Mouse (Mus musculus) lung, adult 18-20 months (tissue): ENCODE measurements around the gene Ino80d.

ENCODE experiments used
- DNase-seq, 2 experiments: peaks; one replicate each; pipeline ENCODE4 v3.0.0; 2022; ENCODE audit warnings: mixed read lengths in 2 of 2

Ino80d gene

DNA sequence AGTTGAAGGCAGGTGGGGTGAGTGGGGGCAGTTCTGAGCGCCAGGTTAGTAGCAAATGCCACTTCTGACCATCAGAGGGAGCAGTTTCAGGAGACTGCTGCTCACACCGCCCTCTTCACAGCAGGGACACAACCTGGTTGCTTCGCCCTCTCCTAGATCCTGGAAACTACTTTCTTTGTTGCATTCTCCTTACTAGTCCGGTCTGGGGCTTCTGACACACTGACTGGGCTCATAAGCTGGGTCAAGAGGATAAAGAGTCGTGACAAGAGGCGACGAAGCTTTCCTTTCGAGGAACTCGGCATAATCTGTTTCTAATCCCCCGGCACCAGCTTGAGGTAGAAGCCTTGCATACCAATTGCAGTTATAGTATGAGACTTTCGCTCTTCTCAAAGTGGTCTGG lies 129.9 kb downstream of the Ino80d start:
- DNase-seq = peak; percentile 40 to 46

DNA sequence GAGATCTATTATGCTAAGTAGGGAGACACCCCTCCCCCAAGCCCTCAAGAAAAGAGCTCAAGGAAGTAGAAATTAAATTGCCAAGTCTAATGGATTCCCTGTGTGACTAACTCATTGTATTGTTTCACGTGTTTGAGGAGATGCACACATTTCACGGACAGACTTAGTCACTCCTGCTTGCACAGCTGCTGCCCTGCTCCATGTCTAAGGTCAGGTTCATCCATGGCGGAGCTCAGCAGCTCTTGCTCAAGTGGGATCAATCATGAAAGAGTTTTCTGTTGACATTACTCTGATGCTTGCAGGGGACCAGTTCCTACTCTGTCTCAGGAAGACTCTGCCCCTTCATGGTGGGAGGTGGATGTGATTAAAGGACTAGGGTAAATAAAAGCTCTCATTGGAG lies 137.7 kb downstream of the Ino80d start:
- no peak for DNase-seq

DNA sequence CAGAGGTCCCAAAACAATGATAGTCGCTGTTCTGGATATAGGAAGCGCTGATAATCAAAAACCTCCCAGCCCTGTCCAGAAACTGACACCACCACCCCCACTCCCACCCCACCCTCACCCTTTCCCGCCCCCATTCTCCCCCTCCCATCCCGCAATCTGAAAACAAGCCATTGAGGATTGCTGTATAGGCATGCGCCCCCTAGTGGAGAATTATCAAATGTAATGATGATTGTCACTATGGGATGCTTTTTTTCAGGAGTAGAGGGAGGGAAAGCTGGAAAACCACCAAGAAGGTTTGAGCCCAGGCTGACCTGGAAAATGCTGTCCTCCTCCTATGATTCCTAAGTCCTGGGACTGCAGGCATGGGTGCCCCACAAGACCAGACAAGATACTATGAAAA lies 147.6 kb downstream of the Ino80d start:
- DNase-seq = no peak

DNA sequence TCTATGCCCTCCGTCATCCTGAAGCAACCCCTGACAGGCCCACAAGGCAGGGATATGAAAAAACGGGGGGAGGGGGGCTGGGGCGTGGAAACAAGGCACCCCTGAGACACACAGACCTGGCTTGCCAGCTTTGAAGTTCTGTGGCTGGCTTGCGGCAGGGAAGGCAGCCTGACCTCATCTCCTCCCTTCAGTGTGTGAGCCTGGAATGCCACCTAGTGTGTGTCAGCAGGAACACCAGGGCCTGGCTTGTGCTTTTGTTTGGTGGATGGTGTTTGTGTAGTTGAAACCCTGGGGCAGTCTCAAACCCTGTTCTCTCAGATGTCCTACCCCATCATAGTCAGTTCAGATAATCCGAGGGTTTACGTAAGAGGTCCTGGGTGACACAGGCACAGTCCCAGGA lies 150.2 kb downstream of the Ino80d start:
- DNase-seq = peak; percentile 61 to 67

DNA sequence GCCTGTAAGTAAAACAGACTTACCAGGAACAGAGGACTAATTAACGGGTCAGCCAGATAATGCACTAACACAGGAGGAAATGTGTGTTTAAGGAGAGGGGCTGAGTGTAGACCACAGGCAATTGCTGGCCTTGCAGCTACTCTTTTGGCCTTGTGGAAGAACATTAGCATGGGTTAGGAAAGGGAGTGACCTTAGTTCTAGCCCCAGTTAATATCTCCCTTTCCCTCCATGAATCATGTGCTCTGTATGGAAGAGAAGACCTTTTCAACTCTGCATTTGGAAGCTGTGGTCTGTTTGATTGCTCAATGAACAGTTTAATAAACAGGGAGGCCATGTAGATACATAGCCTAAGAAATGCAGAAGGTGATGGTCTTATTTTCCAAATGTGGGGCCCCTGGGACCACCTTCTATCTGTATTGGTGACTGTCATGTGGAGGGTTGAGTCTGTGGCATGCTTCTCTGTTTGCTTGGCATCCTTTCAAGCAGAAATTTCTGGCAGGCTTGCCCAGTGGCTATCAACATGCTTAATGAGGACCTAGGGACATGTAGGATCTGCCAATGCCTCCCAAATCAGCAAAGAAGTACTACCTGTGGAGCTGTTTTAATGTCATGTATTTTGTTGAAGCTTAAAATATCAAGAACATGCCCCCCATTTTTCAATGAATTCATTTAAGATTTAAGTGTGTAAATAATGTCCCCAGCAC lies 157.4 kb downstream of the Ino80d start:
- no peak for DNase-seq

DNA sequence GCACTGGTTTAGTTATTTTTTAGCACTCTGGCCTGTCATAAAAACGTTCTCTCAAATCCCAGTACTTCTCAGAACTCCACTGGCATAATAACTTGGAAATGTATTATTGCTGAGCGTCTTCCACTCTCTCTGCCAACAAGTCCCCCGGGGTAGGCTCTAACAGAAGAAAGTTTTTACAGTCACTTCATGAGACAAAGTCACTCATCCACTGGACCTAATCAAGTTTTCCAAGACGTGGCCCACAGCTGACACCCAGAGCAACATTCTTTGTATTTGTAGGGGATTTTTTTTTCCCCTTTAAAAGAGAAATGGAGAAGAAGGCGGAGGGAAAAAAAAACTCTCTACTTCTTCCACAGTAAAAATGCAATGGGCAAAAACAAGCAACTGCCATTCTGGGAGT lies 157.9 kb downstream of the Ino80d start:
- DNase-seq = no peak

DNA sequence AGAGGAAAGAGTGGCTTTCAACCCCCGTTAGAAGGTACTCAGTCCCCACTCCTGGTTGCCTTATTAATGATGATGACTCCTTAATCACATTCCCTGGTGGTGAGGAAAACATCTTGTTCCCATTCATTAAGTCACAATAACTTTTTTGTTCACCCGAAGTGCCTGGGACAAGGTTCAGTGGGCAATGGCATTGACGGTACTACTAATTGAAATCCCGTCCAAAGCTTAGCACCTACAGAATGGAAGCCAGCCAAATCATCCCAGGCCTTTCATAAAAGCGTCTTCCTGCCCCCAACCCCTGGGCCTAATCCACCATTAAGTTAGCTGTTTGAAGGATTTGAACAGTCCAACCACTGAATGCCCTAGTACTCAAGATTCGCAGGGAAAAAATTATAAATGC lies 159.1 kb downstream of the Ino80d start:
- no peak for DNase-seq

DNA sequence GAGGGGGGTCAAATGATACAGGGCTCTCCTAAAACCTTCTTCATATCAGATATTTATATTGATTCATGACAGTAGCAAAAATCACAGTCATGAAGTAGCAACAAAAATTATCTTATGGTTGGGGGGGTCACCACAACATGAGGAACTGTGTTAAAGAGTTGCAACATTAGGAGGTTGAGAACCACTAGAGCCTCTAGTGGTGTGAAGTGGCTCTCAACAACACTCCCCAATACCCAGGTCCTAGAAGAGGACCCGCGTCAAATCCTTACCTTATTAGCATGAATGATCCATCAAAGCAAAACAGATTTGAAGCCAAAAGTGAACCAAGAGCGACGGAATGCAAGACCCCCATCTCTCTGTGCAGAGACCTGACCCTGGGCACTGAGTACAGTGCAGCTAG lies 161.4 kb downstream of the Ino80d start:
- DNase-seq = peak; percentile 20 to 62

DNA sequence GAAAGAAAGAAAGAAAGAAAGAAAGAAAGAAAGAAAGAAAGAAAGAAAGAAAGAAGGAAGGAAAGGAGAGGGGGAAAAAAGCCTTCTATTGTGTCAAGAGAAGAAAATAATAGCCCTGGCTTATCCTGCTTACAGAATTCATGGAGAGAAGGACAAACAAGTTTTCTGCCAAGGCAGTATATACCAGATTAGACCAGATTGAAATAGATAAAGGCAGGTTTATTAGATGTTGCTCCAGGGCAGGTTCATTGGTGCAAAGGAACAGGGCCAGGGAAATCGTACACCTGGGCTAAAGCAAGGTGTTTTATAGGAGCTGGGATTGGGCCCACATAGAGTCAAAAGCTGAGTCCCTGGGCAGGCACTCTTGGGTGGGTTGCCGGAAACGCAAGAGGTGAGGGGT lies 162.1 kb downstream of the Ino80d start:
- DNase-seq = no peak

DNA sequence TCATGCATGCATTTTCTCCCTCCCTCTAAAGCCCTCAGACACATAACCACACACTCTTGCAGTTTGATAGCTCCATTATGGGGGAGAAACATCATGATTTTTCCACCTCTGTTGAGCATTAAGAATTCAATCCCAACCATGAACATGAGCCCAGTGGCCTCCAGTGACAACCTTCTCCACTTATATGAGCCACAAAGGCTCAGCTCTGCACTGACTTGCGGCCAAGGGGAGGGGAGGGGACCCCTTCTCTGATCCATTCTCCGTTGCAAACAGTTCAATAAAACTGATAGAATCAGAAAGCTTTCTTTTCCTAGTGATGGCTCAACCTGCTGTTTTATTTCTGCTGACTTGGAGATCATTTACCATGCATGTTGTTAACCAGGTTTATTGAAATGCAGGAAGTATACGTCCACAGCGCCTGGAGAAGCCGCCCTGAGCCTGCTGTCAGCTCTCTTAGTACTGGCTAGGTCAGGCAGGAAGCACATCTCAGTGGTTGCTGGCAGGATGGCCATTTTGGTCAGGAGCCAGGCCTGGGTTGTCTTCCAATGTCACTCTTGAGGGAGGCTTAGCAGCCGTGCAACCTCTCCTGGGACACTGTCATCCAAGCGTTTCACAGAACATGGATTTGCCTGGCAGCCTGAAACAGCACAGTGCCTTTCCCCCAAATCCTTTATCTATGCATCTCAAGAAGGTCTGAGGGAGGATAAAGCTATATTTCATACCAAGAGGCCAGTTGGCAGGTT lies 163.2 kb downstream of the Ino80d start:
- DNase-seq = no peak

DNA sequence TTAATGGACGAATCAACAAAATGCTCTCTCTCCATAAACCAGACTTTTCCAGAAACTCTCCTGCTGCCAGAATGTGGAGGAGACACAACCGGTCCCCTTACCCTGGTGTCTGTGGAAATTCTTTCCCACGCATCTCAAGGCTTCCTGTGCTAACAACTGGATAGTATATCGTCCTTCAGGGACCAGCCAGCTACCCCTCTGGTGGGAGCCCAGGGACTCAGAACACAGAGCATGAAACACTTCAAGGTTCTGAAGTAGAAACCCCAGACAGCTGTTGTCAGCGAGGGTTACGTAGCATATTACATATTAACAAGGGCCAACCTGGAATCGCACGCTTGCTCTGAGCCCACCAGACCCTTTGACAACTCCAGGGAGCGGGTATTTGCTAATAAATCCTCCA lies 163.9 kb downstream of the Ino80d start:
- no peak for DNase-seq

DNA sequence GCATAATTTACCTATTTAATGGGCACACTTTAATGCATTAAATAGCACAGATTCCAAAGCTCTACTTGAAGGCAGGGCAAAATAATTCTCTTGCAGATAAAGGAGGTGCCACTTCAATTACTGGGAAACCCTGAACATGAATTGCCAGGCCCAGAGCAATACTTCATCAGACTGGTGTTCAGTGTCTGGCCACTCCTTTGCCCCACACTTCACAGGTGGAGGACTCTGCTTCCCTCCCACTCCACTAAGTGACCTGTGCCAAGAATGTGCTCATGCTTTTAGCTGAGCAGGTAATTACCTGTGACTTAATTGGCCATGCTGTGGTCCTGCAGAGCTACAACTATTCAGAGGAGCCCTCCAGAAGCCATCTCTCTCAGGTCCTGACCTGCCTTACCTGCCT lies 166.7 kb downstream of the Ino80d start:
- DNase-seq = peak; percentile 72 to 76

DNA sequence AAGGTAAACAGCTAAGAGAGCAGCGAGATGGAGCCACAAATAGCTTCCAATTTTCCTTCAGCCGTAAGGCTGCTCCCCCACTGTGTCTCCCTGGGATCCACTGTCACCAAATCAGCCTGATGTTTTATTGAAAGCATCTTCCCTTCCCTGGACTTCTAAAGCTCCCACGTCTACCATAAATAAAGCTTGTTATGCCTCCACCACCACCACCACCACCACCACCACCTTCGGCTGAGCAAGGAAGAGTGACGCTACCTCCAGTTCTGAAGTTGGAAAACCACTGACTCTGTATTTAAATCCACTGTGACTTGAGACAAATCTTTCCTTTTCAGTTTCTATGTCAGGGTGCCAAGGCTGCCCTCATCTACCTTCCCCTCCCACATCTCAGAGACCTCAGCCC lies 167.5 kb downstream of the Ino80d start:
- DNase-seq = no peak

DNA sequence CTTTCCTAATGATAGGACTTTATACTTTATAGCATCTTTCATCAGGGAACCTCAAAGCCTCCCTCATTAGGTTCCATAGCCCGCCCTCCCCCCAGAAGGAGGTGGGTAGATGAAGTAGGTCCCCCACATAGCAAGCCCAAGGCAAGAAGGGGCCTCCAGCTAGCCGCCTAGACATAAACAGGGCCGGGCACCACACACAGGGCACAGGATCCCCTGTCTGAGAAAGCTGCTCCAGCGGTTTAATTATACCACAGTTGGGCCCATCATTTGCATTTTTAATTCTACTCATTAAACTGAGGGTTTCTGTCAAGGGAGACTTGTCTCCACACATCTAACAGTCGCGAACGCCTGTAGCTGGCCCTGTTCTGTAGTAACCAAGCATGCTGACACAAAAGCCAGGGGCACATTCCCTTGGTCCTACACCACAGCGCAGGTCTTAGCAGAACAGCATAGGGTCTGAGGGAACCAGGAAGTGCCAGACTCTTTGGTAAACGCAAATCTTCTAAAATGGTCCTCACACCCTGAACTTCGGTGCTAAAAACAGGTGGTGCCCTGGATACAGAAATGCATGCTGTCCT lies 179.6 kb downstream of the Ino80d start:
- no peak for DNase-seq

DNA sequence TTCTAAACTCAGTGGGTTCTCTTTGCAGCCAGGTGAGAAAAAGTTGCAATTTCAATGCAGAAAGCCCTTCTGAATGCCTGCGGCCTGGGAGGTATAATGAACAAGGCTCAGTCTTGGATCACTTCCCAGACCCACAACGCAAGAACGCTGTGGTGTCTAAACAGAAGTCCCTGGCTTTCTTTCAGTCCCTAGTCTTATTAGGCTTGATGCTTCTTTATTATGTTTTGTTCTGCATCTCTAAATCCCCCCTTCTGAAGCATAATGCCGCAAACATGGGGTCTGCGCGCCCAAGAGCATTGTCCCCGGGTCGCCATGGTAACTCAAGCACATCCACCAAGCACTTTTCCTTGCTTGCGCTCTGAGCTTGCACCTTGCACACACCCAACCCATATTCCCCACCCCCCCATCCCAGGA lies 180.4 kb downstream of the Ino80d start:
- DNase-seq = peak; percentile 36 to 60

DNA sequence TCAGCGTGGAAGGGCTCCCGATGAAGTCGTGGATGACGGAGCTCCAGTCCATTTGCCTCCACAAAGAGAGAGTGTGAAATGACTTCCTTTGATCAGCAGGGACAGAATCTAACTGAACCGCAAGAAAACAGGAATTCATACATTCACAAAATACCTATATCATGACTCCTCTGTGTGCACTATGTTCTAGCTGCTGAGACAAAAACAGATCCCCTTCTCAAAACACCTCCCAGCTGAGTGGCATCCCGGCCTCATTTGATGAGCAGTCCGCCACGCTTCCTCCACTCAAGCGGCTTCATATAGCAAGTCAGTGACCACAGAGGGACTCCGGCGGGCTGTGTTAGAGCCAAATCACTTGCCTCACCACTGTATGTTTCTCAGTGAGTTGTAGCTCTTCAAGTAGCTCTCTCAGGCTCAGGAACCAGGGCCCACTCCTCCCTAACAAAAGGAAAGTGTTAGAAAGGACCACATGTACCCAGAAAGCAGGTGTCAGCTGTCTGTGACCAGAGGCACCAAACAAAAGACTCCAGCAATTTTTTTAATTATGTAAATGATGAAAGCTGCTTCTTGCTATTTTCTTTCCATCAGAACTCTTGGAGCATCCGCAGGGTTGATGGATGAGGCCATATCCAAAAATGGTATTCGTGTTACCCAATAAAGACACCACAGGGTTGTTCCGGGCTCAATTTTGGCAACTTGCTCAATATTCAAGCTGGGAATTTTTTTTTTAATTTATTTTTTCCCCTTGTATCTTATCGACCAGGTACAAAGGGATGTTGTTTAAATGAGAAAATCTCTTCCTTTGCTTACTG lies 181.0 kb downstream of the Ino80d start:
- no peak for DNase-seq

DNA sequence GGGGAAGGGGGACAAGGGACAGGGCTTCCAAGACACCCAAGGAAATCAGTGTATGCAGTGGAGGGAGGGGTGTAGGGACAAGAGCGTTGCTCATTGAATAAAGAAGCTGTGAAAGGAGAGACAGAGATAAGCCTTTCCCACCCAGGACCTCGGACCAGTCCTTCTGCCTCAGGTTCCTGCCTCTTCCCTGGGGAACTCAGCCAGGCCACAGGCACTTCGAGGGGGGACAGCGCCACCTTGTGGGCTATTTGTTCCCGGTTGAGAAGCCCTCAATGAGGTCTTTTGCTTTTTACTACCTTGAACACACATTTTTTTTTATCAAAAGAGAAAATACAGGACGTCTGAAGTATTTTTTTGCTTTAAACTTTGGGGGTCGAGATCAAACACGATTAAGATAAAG lies 185.0 kb downstream of the Ino80d start:
- peak; percentile 71 to 80 for DNase-seq

DNA sequence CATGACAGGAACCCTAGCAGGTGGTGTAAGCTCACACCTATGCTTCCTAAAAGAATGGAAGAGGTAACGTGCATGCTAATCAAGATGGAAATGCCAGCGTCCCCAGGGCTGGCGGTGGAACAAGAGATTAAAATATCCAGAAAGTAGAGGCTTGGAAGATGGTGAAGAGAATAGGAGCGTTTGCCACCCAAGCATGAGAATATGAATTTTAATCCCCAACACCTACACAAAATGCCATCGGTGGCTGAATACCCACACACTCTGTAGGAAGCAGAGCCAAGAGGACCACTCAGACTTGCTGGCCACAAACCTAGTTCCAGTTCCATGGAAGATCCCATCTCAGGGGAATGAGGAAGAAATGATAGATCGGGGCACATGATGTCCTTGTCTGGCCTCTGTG lies 195.2 kb downstream of the Ino80d start:
- DNase-seq = no peak

DNA sequence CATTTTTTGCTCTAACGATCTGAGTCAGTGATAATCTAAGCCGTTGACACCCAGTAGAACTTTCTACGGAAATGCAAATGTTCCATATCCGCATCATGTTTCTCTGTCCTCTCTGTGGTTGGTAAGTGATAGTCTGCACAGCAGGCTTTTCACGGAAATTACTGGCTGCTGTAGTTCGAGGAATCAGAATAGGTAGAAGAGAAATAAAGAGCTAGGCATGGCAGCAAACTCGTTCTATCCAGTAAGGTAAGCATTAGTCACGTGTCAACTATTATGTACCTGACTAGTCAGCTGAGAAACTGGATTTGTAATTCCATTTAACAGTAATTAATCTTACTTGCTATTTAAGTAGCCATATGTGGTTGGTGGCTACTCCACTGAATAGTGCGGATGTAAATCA lies 197.9 kb downstream of the Ino80d start:
- DNase-seq = no peak

DNA sequence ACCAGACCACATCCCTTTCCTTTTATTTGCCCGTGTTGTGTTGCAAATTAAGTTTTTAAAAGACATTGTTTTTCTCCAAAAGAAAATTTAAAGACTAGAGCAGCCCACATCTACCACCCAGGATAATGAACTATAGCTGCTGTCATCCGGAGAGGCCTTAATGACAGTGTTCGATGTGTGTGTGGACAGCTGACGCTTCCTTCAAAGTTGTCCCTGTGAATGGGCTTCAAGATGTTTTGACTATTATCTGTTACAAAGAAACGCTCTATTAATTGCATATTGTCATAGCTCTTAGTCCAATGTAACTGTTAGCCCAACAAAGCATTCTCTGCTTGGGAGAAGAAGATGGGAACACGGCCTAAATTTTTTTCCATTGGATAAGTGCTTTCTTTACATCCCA lies 200.0 kb downstream of the Ino80d start:
- DNase-seq = no peak

DNA sequence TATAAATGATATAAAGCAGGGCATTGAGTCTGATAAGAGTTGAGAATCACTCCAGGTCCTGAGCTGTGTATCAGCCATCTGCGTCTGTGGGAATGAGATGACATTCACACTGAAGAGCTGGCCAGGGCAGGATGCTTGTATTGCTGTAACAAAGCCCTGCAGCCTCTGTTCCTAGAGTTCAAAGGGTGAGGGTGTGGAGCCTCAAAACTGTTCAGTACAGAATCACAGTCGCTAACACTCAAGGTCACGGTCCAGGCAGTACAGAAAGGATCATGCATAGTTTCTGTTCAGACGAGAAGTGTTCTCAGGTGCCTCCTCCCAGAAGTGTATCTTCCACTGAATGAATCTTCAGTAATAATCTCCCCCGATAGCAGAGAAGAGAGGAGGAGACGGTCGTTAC lies 203.0 kb downstream of the Ino80d start:
- DNase-seq = no peak

DNA sequence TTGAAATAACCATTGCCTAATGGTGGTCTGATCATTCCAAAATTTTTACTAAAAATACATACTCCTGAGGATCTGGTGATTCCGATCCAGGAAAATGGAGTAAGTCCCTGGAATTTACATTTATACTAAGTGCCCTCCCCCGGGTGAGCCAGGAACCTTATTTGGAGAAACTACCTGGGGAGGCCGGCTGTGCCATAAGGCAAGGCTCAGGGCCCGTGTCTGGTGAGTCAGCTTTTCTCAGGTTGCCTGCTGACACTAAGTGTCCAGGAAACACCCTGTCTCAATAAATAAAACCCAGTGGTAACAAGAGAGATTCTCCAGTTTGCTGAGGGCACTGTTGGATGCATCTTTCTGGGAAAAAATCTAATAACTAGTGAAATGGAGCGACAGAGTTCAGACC lies 205.3 kb downstream of the Ino80d start:
- DNase-seq = no peak

DNA sequence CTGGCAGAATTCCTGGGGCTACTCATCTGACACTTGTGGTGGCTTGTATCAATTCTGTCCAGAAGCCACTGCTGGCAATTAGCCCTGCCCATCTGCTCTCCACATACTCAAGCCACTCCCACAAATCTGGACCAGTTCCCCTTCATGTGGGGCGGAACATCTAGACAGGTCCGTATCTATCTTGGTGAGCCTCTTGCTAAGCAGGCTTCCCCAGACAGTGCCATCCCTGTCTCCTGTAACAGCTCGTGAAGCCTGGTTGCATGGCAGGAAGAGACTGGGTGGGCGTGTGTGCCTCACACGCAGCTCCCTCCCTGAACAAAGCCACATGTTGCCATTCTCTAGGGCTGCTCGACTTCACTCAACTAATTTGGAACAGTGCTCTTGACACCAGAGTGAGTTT lies 206.0 kb downstream of the Ino80d start:
- no peak for DNase-seq
